Mouse (Mus musculus) midbrain, embryonic 13.5 days (tissue): ENCODE data around the gene Prom2. TPM values are rescaled to one million over a fixed set of nuclear protein-coding genes. Genes with fewer than 3 reads are reported as not detected.

Experiments used
- ATAC-seq: fragments of 200-750 bp; cut with Nextera tagmentation; 2 replicates; pipeline ENCODE4 v1.8.0; 2017; ENCODE audit warnings: mild to moderate bottlenecking, moderate TSS enrichment, moderate library complexity
- H3K27ac ChIP-seq: fragments of 300-500 bp; sonication (generic); 2 replicates; pipeline ENCODE4 v1.5.1; 2015; ENCODE audit warnings: inconsistent platforms, mild to moderate bottlenecking, moderate library complexity
- H3K27me3 ChIP-seq: fragments of 300-500 bp; sonication (generic); 2 replicates; pipeline ENCODE4 v1.6.1; 2015; ENCODE audit warnings: mild to moderate bottlenecking, inconsistent platforms
- H3K36me3 ChIP-seq: fragments of 300-500 bp; sonication (generic); 2 replicates; pipeline ENCODE4 v1.6.1; 2015; ENCODE audit warnings: mild to moderate bottlenecking, inconsistent platforms
- H3K4me1 ChIP-seq: fragments of 300-500 bp; sonication (generic); replicated peaks from 2 replicates; pipeline ENCODE4 v1.6.1; 2015; ENCODE audit warnings: inconsistent platforms
- H3K4me2 ChIP-seq: fragments of 300-500 bp; sonication (generic); replicated peaks from 2 replicates; pipeline ENCODE4 v1.6.1; 2015; ENCODE audit warnings: moderate library complexity, mild to moderate bottlenecking, inconsistent platforms
- H3K4me3 ChIP-seq: fragments of 300-500 bp; sonication (generic); replicated peaks from 2 replicates; pipeline ENCODE4 v1.5.1; 2015; ENCODE audit warnings: mild to moderate bottlenecking, inconsistent platforms
- H3K9ac ChIP-seq: fragments of 300-500 bp; sonication (generic); replicated peaks from 2 replicates; pipeline ENCODE4 v1.6.1; 2015; ENCODE audit warnings: mild to moderate bottlenecking, inconsistent platforms
- H3K9me3 ChIP-seq: fragments of 300-500 bp; sonication (generic); 2 replicates; pipeline ENCODE4 v1.6.1; 2016; ENCODE audit warnings: mild to moderate bottlenecking, inconsistent platforms
- whole genome bisulfite sequencing: fragments of 180-500 bp; shearing (Covaris S2); methylation state at CpG from one replicate; pipeline ENCODE4 v1.1.7; 2015; 5-methylcytosine and 5-hydroxymethylcytosine counted together
- polyA plus RNA-seq: library from polyadenylated mRNA; unstranded; fragments of >200 nt; fragmentation: Nextera tagmentation; extraction: Ambion mirVana; gene quantifications from 2 replicates; pipeline ENCODE4 v1.2.1, GENCODE M21; 2015

Prom2 gene
- polyA plus RNA-seq, 1 experiment from 2014 or later, result not detected

DNA sequence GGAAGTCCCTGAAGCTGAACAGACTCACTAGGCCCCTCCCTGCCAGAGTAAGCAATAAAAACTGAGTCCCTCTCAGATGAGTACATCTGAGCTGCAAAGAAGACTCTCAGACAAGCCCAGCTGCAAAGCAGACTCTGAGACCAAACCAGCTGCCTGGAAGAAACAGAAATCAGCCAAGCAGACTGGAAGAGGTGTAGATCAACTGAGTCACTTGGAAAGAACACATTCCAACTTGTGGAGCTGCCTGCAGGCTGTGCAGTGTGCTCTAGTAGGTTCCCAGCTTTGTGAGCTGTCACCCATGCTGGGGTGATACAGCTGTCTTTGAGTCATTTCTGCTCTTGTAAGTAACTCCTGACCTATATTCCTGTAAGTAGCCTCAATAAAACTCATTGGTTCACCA, 8.4 kb upstream of the Prom2 start:
- 0 out of 2 replicates have a peak, but pooled peaks cover 4% of the 10 kb centered on the region for H3K27me3 ChIP-seq
- no peak overlapping the region for H3K9ac ChIP-seq
- H3K4me1 ChIP-seq, result no peaks in the 10 kb centered on the region
- H3K36me3 ChIP-seq, result no peaks in the 10 kb centered on the region
- no peak overlapping the region for H3K4me3 ChIP-seq
- no peak for ATAC-seq
- no peaks in the 10 kb centered on the region for H3K9me3 ChIP-seq
- H3K4me2 ChIP-seq, result no peak overlapping the region
- H3K27ac ChIP-seq, result no peak overlapping the region

DNA sequence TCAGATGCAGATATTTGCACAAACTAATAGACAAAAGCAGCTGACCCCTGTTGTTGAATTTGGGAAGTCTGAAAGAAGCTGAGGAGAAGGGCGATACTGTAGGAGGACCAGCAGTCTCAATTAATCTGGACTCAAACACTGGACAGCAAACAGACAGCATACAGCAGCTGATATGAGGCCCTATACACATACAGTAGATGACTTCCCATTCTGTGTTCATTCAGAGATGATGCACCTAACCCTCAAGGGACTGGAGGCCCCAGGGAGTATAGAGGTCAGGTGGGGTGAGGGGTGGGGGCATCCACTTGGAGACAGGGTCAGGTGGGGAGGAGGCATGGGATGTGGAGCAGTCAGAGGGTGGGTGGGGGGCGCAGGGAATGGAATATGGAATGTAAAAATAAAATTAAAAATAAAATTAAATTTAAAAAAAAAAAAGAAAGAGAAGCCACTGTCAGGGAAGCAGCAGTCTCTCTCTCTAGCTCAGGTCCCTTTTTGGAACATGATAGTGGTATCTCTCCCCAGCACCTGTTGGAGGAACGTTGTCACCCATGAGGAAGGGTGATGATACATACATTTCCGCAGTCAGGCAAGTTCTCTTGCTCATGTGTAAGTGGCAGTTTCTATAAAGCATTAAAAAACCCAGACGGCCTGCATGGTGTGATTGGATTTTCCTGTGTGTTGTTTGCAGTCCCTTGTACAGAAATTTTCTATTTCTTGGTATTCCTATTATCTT, 7.2 kb upstream of the Prom2 start:
- no peak overlapping the region for H3K27ac ChIP-seq
- H3K36me3 ChIP-seq, result no peaks in the 10 kb centered on the region
- ATAC-seq, result no peak
- H3K4me2 ChIP-seq, result no peak overlapping the region
- WGBS, result 75% methylated on average over 5 of the region's 5 CpGs
- no peak overlapping the region for H3K4me3 ChIP-seq
- H3K9me3 ChIP-seq, result no peaks in the 10 kb centered on the region
- H3K9ac ChIP-seq, result no peak overlapping the region
- H3K27me3 ChIP-seq, result 0 out of 2 replicates have a peak, but pooled peaks cover 7% of the 10 kb centered on the region
- H3K4me1 ChIP-seq, result no peaks in the 10 kb centered on the region

DNA sequence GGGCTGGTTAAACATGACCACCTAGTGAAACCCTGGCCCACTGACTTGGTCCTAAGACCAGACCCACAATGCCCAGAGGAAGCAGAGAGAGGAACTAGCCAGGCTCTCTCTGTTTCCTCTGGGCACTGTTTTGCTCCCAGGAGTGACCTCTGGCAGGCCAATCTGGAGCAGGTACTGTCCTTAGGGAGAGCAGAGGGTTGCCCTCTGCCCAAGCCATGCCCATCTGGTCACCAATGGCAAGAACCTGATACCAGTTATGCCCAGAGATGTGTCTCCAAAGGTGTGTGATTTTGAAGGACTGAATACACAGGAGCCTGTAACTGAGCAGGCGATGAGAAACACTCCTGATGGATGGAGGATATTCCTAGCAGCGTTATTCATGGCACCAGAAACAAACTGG, 430 bp upstream of the Prom2 start:
- Histone ChIP-seq H3K27ac (no peak overlapping the region), H3K9me3 (no peaks in the 10 kb centered on the region), H3K4me2 (no peak overlapping the region), H3K4me1 (peaks cover 5% of the 10 kb centered on the region), H3K27me3 (peaks cover 67% of the 10 kb centered on the region), H3K9ac (no peak overlapping the region), H3K4me3 (no peak overlapping the region), H3K36me3 (no peaks in the 10 kb centered on the region)
- WGBS, result 84% methylated on average over 2 of the region's 2 CpGs
- ATAC-seq, result no peak

DNA sequence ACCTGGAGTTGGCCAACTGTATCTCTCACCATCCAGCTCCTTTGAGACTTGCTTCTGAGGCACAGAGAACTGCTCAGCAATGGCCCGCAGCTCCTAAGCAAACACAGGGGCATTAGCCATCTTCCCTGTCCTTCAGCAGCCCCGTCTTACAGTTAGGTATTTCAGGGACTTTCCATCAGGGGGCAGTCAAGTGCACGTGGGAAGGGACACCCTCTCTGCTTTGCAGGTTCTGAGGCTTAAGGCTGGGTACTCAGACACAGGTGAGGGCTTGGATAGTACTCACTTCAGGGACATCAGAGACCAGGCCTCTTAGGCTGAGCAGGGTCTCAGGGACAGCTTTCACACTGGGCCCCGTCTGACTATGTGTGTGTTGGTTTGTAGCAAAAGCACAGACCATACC, 1.8 kb downstream of the Prom2 start:
- Histone ChIP-seq H3K4me3 (no peak overlapping the region), H3K4me1 (peaks cover 5% of the 10 kb centered on the region), H3K27ac (no peak overlapping the region), H3K27me3 (peaks cover 67% of the 10 kb centered on the region), H3K4me2 (no peak overlapping the region), H3K9me3 (no peaks in the 10 kb centered on the region), H3K36me3 (no peaks in the 10 kb centered on the region), H3K9ac (no peak overlapping the region)
- no peak for ATAC-seq
- 25% methylated on average over 4 of the region's 4 CpGs for WGBS

DNA sequence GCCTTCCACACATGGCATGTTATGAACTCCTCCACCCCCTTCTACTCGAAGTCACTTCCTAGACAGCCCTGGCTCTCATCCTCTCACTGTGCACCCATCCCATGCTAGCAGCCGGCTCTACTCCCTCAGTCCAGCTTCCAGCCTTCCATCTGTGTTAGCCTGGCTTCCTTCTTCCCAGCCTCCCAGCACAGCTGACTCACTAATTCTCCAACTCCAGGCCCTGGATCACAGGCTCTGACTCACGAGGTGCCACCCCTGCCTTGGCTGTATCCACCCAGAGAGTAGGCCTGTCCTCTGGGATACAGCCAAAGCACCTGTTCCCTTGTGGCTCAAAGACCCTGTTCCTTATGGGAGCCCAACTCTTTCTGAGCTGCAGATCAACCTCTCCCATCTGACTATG, 3.7 kb downstream of the Prom2 start:
- no peak overlapping the region for H3K9ac ChIP-seq
- no peaks in the 10 kb centered on the region for H3K9me3 ChIP-seq
- no peak overlapping the region for H3K27ac ChIP-seq
- ATAC-seq, result no peak
- peaks cover 5% of the 10 kb centered on the region for H3K4me1 ChIP-seq
- H3K27me3 ChIP-seq, result peaks cover 53% of the 10 kb centered on the region
- no peak overlapping the region for H3K4me2 ChIP-seq
- no peaks in the 10 kb centered on the region for H3K36me3 ChIP-seq
- 78% methylated on average over 3 of the region's 3 CpGs for WGBS
- H3K4me3 ChIP-seq, result no peak overlapping the region

DNA sequence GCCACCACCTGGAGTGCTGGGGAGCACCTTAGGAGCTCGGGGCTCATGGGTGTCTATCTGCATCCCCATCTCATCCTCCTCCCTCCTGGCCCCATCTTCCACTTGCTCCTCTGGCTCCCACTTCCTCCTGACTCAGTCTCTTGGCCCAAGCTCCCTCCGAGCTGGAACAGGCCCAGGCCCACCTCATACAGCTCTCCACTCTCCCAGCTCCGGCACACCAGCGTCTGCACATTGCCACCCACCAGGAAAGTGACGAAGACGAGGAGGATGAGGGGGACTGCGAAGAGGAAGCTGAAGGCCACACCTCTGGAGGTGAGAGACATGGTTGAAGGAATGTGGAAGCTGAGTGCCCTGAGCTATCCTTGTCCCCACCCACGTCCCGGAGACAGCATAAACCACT, 5.9 kb downstream of the Prom2 start:
- Histone ChIP-seq H3K36me3 (no peaks in the 10 kb centered on the region), H3K4me3 (no peak overlapping the region), H3K4me1 (no peaks in the 10 kb centered on the region), H3K27ac (no peak overlapping the region), H3K27me3 (peaks cover 31% of the 10 kb centered on the region), H3K4me2 (no peak overlapping the region), H3K9me3 (no peaks in the 10 kb centered on the region), H3K9ac (no peak overlapping the region)
- 82% methylated on average over 9 of the region's 9 CpGs for WGBS
- ATAC-seq, result no peak

- Histone ChIP-seq H3K9me3 (no peaks in the 10 kb centered on the region), H3K4me2 (no peak overlapping the region), H3K4me1 (no peaks in the 10 kb centered on the region), H3K4me3 (no peak overlapping the region), H3K36me3 (no peaks in the 10 kb centered on the region), H3K27ac (no peak overlapping the region), H3K9ac (no peak overlapping the region), H3K27me3 (peaks cover 5% of the 10 kb centered on the region; the same call in 1 of the 2 replicates)
- 14% methylated on average over 9 of the region's 9 CpGs for WGBS
- no peak for ATAC-seq
Measured at GRCm38 (mm10) chr2:127532379-127532778, 8.9 kb downstream of the Prom2 start.

DNA sequence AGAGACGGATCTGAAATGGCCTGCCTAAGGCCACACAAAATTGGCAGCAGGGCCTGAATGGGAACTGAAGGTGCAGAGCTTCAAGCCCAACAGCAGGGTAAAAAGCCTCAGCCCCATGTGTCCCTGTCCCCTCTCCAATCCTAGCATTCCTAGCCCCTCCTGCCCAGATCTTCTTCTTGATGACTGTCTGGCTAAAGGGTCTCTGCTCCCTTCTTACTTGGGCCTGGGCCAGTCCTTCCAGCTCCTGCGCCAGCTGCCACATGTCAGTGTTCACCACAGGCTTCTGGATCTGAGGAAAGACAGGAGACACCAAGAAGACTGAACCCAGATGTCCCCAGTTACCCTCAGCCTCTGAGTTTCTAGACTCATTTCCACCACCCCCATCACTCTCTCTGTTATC, 9.7 kb downstream of the Prom2 start:
- H3K9me3 ChIP-seq, result no peaks in the 10 kb centered on the region
- no peak overlapping the region for H3K4me2 ChIP-seq
- H3K36me3 ChIP-seq, result no peaks in the 10 kb centered on the region
- no peaks in the 10 kb centered on the region for H3K4me1 ChIP-seq
- no peaks in the 10 kb centered on the region for H3K27me3 ChIP-seq
- no peak overlapping the region for H3K27ac ChIP-seq
- no peak for ATAC-seq
- H3K4me3 ChIP-seq, result no peak overlapping the region
- H3K9ac ChIP-seq, result no peak overlapping the region
- 90% methylated on average over 2 of the region's 2 CpGs for WGBS

GRCm38 (mm10) chr2:127530418-127530817, 10.8 kb downstream of the Prom2 start:
- Histone ChIP-seq H3K4me1 (no peaks in the 10 kb centered on the region), H3K4me2 (no peak overlapping the region), H3K4me3 (no peak overlapping the region), H3K27ac (no peak overlapping the region), H3K9ac (no peak overlapping the region), H3K9me3 (no peaks in the 10 kb centered on the region), H3K27me3 (no peaks in the 10 kb centered on the region), H3K36me3 (no peaks in the 10 kb centered on the region)
- WGBS, result 81% methylated on average over 3 of the region's 3 CpGs
- no peak for ATAC-seq

DNA sequence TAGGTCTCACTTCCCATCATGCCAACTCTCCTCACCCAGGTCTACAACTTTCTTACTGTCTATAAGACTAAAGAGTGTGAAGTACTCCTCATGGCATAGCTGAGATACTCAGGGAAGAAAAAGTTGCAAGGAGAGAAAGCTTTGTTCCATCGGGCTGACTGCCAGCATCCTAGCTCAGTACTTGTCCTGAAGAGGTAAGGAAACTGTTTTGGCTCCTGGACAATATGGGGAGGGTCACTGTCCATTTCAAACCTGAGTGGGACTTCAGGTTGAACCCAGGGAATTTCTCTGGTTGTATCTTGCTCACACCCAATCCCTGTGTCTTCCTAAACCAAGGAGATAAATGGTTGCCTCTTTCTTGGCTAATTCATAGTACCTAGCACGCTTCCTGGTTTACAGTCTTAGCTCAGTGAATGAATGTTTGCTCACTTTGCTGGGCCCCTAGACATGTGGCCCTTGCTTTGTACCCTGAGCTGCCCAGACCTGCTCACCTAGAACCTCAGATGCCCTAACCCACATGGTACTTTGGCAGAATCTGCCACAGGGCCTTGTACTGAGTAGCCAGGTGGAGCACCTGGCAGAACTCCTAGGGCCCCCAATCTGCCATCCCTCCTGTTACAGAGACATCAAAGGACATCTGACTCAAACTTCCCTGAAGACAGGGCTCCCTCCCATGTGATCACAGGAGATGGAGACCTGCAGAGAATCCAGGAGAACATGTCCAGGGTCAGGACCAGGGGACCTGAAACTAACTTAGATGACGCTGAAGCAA, 16.1 kb downstream of the Prom2 start:
- 85% methylated on average over 3 of the region's 3 CpGs for WGBS
- ATAC-seq, result no peak
- H3K9me3 ChIP-seq, result no peaks in the 10 kb centered on the region

GRCm38 (mm10) chr2:127523950-127524729, 17.1 kb downstream of the Prom2 start:
- no peak overlapping the region for H3K27ac ChIP-seq
- ATAC-seq, result no peak
- no peak overlapping the region for H3K4me3 ChIP-seq
- 71% methylated on average over 7 of the region's 7 CpGs for WGBS
- peaks cover 42% of the 10 kb centered on the region for H3K4me1 ChIP-seq
- no peaks in the 10 kb centered on the region for H3K36me3 ChIP-seq
- H3K9me3 ChIP-seq, result no peaks in the 10 kb centered on the region
- no peak overlapping the region for H3K9ac ChIP-seq
- H3K27me3 ChIP-seq, result 0 out of 2 replicates have a peak, but pooled peaks cover 3% of the 10 kb centered on the region
- H3K4me2 ChIP-seq, result no peak overlapping the region

More for the DNA sequence above, 16.1 kb downstream of the Prom2 start:
- 0 out of 2 replicates have a peak, but pooled peaks cover 3% of the 10 kb centered on the region for H3K27me3 ChIP-seq
- H3K36me3 ChIP-seq, result no peaks in the 10 kb centered on the region
- no peak overlapping the region for H3K4me3 ChIP-seq
- H3K4me2 ChIP-seq, result no peak overlapping the region
- H3K27ac ChIP-seq, result no peak overlapping the region
- H3K9ac ChIP-seq, result no peak overlapping the region
- peaks cover 32% of the 10 kb centered on the region for H3K4me1 ChIP-seq

- peak; percentile 87 for ATAC-seq
- H3K4me1 ChIP-seq, result peaks cover 64% of the 10 kb centered on the region
- peak within 1 kb of the TSS; percentile 62 for H3K4me2 ChIP-seq
- WGBS, result 3% methylated on average over 10 of the region's 10 CpGs
- 0 out of 2 replicates have a peak, but pooled peaks cover 3% of the 10 kb centered on the region for H3K27me3 ChIP-seq
- H3K36me3 ChIP-seq, result no peaks in the 10 kb centered on the region
- peak within 1 kb of the TSS; percentile 82 for H3K27ac ChIP-seq
- peak within 1 kb of the TSS; percentile 65 for H3K9ac ChIP-seq
- H3K4me3 ChIP-seq, result peak within 1 kb of the TSS; percentile 42
- no peaks in the 10 kb centered on the region for H3K9me3 ChIP-seq
Measured at GRCm38 (mm10) chr2:127522006-127522441, 19.2 kb downstream of the Prom2 start, which contains the start of gene Kcnip3. Gene Kcnip3, minus strand, starts transcription at chr2:127522094.
